Mouse (Mus musculus) midbrain, postnatal 0 days (tissue): ENCODE results near the gene Zeb2. TPM values are rescaled to one million over a fixed set of nuclear protein-coding genes. Genes with fewer than 3 reads are reported as not detected.

Experiments
- ATAC-seq: fragments of 200-750 bp; cut with Nextera tagmentation; 2 replicates; pipeline ENCODE4 v1.8.0; 2017; ENCODE audit warnings: moderate number of reproducible peaks, mild to moderate bottlenecking, moderate TSS enrichment, moderate library complexity; ENCODE audit not compliant: low FRiP score
- DNase-seq: peaks from one replicate; pipeline ENCODE4 v3.0.0-alpha.2; 2015; ENCODE audit warnings: low spot score
- H3K27ac ChIP-seq: fragments of 300-500 bp; sonication (generic); 2 replicates; pipeline ENCODE4 v1.5.1; 2014; ENCODE audit warnings: low read depth, mild to moderate bottlenecking, low read length, mixed read lengths
- H3K27me3 ChIP-seq: fragments of 300-500 bp; sonication (generic); 2 replicates; pipeline ENCODE4 v1.6.1; 2014; ENCODE audit warnings: low read length, control low read depth, mixed read lengths; ENCODE audit not compliant: insufficient read depth
- H3K36me3 ChIP-seq: fragments of 300-500 bp; sonication (generic); 2 replicates; pipeline ENCODE4 v1.6.1; 2014; ENCODE audit warnings: low read length, control low read depth, mixed read lengths; ENCODE audit not compliant: insufficient read depth
- H3K4me1 ChIP-seq: fragments of 300-500 bp; sonication (generic); 2 replicates; pipeline ENCODE4 v1.6.1; 2014; ENCODE audit warnings: mild to moderate bottlenecking, control low read depth, antibody characterized with exemption, low read length, mixed read lengths; ENCODE audit not compliant: insufficient read depth
- H3K4me2 ChIP-seq: fragments of 300-500 bp; sonication (generic); 2 replicates; pipeline ENCODE4 v1.6.1; 2014; ENCODE audit warnings: low read depth, mild to moderate bottlenecking, low read length, mixed read lengths; ENCODE audit not compliant: poor library complexity, severe bottlenecking
- H3K4me3 ChIP-seq: fragments of 300-500 bp; sonication (generic); 2 replicates; pipeline ENCODE4 v1.5.1; 2014; ENCODE audit warnings: low read depth, mild to moderate bottlenecking, low read length, moderate library complexity
- H3K9ac ChIP-seq: fragments of 300-500 bp; sonication (generic); replicated peaks from 2 replicates; pipeline ENCODE4 v1.6.1; 2014; ENCODE audit warnings: mild to moderate bottlenecking, low read length, moderate library complexity, mixed read lengths; ENCODE audit not compliant: poor library complexity, severe bottlenecking
- H3K9me3 ChIP-seq: fragments of 300-500 bp; sonication (generic); 2 replicates; pipeline ENCODE4 v1.6.1; 2016; ENCODE audit warnings: low read length, control low read depth
- CTCF ChIP-seq: IDR thresholded peaks from 2 replicates; pipeline ENCODE4 v1.5.1; 2016; ENCODE audit warnings: antibody characterized with exemption, mild to moderate bottlenecking
- WGBS: fragments of 180-500 bp; shearing (Covaris S2); extraction: QIAGEN DNeasy Blood & Tissue Kit; methylation state at CpG from one replicate; pipeline ENCODE4 v1.1.7; 2014; 5-methylcytosine and 5-hydroxymethylcytosine counted together
- polyA plus RNA-seq: library from polyadenylated mRNA; unstranded; fragments of >200 nt; fragmentation: Nextera tagmentation; extraction: Ambion mirVana; gene quantifications from 2 replicates; pipeline ENCODE4 v1.2.1, GENCODE M21; 2015
- total RNA-seq: library from RNA; depleted of rRNA; stranded (reverse); fragments of >200 nt; gene quantifications from 2 replicates; pipeline ENCODE4 v1.2.3, GENCODE M21; 2014

Gene Zeb2
- total and polyA plus RNA-seq, 2 experiments from 2014 or later: 15.3 to 39.6 TPM

GRCm38 (mm10) chr2:45068792-45069550 lies 48.2 kb downstream of the Zeb2 start:
- Histone ChIP-seq H3K4me2 (no peak overlapping the region), H3K27me3 (no peaks in the 10 kb centered on the region), H3K9me3 (no peaks in the 10 kb centered on the region), H3K4me3 (no peak overlapping the region), H3K27ac (no peak overlapping the region), H3K4me1 (no peaks in the 10 kb centered on the region), H3K9ac (no peak overlapping the region), H3K36me3 (no peaks in the 10 kb centered on the region)
- DNase-seq (no peak), ATAC-seq (no peak)
- no peak for TF ChIP-seq CTCF
- WGBS: 74% methylated on average over 7 of the region's 7 CpGs

GRCm38 (mm10) chr2:45067116-45067515 lies 50.1 kb downstream of the Zeb2 start:
- no peak overlapping the region for H3K9ac ChIP-seq
- H3K4me2 ChIP-seq: no peak overlapping the region
- WGBS: 48% methylated on average over 5 of the region's 5 CpGs
- TF ChIP-seq CTCF: no peak
- no peaks in the 10 kb centered on the region for H3K36me3 ChIP-seq
- ATAC-seq (no peak), DNase-seq (no peak)
- peaks cover 7% of the 10 kb centered on the region for H3K4me1 ChIP-seq
- no peaks in the 10 kb centered on the region for H3K9me3 ChIP-seq
- H3K27me3 ChIP-seq: no peaks in the 10 kb centered on the region
- no peak overlapping the region for H3K27ac ChIP-seq
- no peak overlapping the region for H3K4me3 ChIP-seq

- DNase-seq: no peak
- no peaks in the 10 kb centered on the region for H3K27me3 ChIP-seq
- H3K36me3 ChIP-seq: no peaks in the 10 kb centered on the region
- H3K4me2 ChIP-seq: no peak overlapping the region
- TF ChIP-seq CTCF: no peak
- peaks cover 7% of the 10 kb centered on the region for H3K4me1 ChIP-seq
- WGBS: 22% methylated on average over 7 of the region's 7 CpGs
- H3K4me3 ChIP-seq: no peak overlapping the region
- ATAC-seq: no peak
- H3K9ac ChIP-seq: no peak overlapping the region
- H3K27ac ChIP-seq: no peak overlapping the region
- H3K9me3 ChIP-seq: no peaks in the 10 kb centered on the region
These were observed 53.8 kb downstream of the Zeb2 start for GRCm38 (mm10) chr2:45063300-45063890.

- no peaks in the 10 kb centered on the region for H3K27me3 ChIP-seq
- 47% methylated on average over 6 of the region's 6 CpGs for WGBS
- no peak for DNase-seq
These were observed 55.1 kb downstream of the Zeb2 start for GRCm38 (mm10) chr2:45062136-45062535.

GRCm38 (mm10) chr2:45060768-45061167 lies 56.4 kb downstream of the Zeb2 start:
- H3K9me3 ChIP-seq: no peaks in the 10 kb centered on the region
- H3K27ac ChIP-seq: no peak overlapping the region
- H3K4me3 ChIP-seq: no peak overlapping the region
- H3K4me2 ChIP-seq: no peak overlapping the region
- DNase-seq (no peak), ATAC-seq (no peak)
- 56% methylated on average over 4 of the region's 4 CpGs for WGBS
- no peaks in the 10 kb centered on the region; the same call in 1 of the 2 replicates for H3K27me3 ChIP-seq
- TF ChIP-seq CTCF: no peak
- peaks cover 7% of the 10 kb centered on the region for H3K4me1 ChIP-seq
- no peaks in the 10 kb centered on the region for H3K36me3 ChIP-seq
- H3K9ac ChIP-seq: no peak overlapping the region

More at GRCm38 (mm10) chr2:45062136-45062535, 55.1 kb downstream of the Zeb2 start:
- ATAC-seq: no peak
- H3K4me2 ChIP-seq: no peak overlapping the region
- no peak overlapping the region for H3K4me3 ChIP-seq
- peaks cover 7% of the 10 kb centered on the region for H3K4me1 ChIP-seq
- no peaks in the 10 kb centered on the region for H3K36me3 ChIP-seq
- no peaks in the 10 kb centered on the region for H3K9me3 ChIP-seq
- no peak for TF ChIP-seq CTCF
- H3K27ac ChIP-seq: no peak overlapping the region
- no peak overlapping the region for H3K9ac ChIP-seq

- H3K27me3 ChIP-seq: no peaks in the 10 kb centered on the region; the same call in 1 of the 2 replicates
- 82% methylated on average over 9 of the region's 9 CpGs for WGBS
- no peak for TF ChIP-seq CTCF
- ATAC-seq: no peak
- no peak for DNase-seq
- no peak overlapping the region for H3K4me2 ChIP-seq
- no peaks in the 10 kb centered on the region for H3K9me3 ChIP-seq
- no peak overlapping the region for H3K4me3 ChIP-seq
- peaks cover 7% of the 10 kb centered on the region for H3K4me1 ChIP-seq
- H3K9ac ChIP-seq: no peak overlapping the region
- no peaks in the 10 kb centered on the region for H3K36me3 ChIP-seq
- no peak overlapping the region for H3K27ac ChIP-seq
These were observed 57.0 kb downstream of the Zeb2 start for GRCm38 (mm10) chr2:45060202-45060601.
